Mouse (Mus musculus): Measurements from ENCODE around the gene Nyx.

Gene Nyx

GRCm38 (mm10) chrX:13490941-13491340 lies 25.0 kb downstream of the Nyx start:
- no peak for DNase-seq (ENCODE audit: low read depth, low spot score)

- DNase-seq (ENCODE audit: low read depth, low spot score) = no peak
Observed at GRCm38 (mm10) chrX:13492922-13493321, 27.0 kb downstream of the Nyx start.

- no peak for DNase-seq (ENCODE audit: low read depth, low spot score)
Observed at GRCm38 (mm10) chrX:13494892-13495703, 29.2 kb downstream of the Nyx start.

- DNase-seq (ENCODE audit: low read depth, low spot score) = no peak
Observed at GRCm38 (mm10) chrX:13500284-13500683, 34.4 kb downstream of the Nyx start.

- DNase-seq (ENCODE audit: low read depth, low spot score) = no peak
Observed at GRCm38 (mm10) chrX:13502862-13503375, 37.0 kb downstream of the Nyx start.

- DNase-seq (ENCODE audit: low read depth, low spot score) = no peak
Observed at GRCm38 (mm10) chrX:13504389-13504788, 38.5 kb downstream of the Nyx start.

GRCm38 (mm10) chrX:13506376-13506775 lies 40.5 kb downstream of the Nyx start:
- DNase-seq (ENCODE audit: low read depth, low spot score) = no peak

- DNase-seq (ENCODE audit: low read depth, low spot score) = no peak
Observed at GRCm38 (mm10) chrX:13513127-13513526, 47.2 kb downstream of the Nyx start.

GRCm38 (mm10) chrX:13513864-13514263 lies 48.0 kb downstream of the Nyx start:
- no peak for DNase-seq (ENCODE audit: low read depth, low spot score)

GRCm38 (mm10) chrX:13516451-13516850 lies 50.5 kb downstream of the Nyx start:
- no peak for DNase-seq (ENCODE audit: low read depth, low spot score)

- DNase-seq (ENCODE audit: low read depth, low spot score) = no peak
Observed at GRCm38 (mm10) chrX:13518019-13518418, 52.1 kb downstream of the Nyx start.

- no peak for DNase-seq (ENCODE audit: low read depth, low spot score)
Observed at GRCm38 (mm10) chrX:13518781-13519407, 53.0 kb downstream of the Nyx start.

- no peak for DNase-seq (ENCODE audit: low read depth, low spot score)
Observed at GRCm38 (mm10) chrX:13519408-13519783, 53.5 kb downstream of the Nyx start.

GRCm38 (mm10) chrX:13520566-13520965 lies 54.7 kb downstream of the Nyx start:
- DNase-seq (ENCODE audit: low read depth, low spot score) = no peak

- DNase-seq (ENCODE audit: low read depth, low spot score) = no peak
Observed at GRCm38 (mm10) chrX:13521288-13521687, 55.4 kb downstream of the Nyx start.

Data from telencephalon, adult 2 months (tissue).